Mouse (Mus musculus): ENCODE results near the gene Slc38a5.

- TF ChIP-seq POLR2A (IDR thresholded peaks at IDR 0.05; ENCODE audit: low read depth, low read length) (no peak), CTCF (IDR thresholded peaks at IDR 0.05; ENCODE audit: borderline replicate concordance, insufficient read depth, low read length) (no peak)
Observed at GRCm38 (mm10) chrX:8263156-8263804, 7.7 kb upstream of the Slc38a5 start.

Data from embryonic fibroblast, embryonic 13.5 days (primary cell).